Mouse (Mus musculus) kidney, postnatal 0 days (tissue): ENCODE results near the gene Hist1h4c. TPM values are rescaled to one million over a fixed set of nuclear protein-coding genes. Genes with fewer than 3 reads are reported as not detected.
"Not testable (repeated sequence)": the region's sequence is repeated elsewhere in the genome, so short reads cannot be mapped to it uniquely, and the experiment has no call there.

Experiments used
- ATAC-seq: fragments of 200-750 bp; cut with Nextera tagmentation; replicated peaks from 2 replicates; pipeline ENCODE4 v1.8.0; 2017; ENCODE audit warnings: low read depth, moderate number of reproducible peaks, moderate TSS enrichment, moderate library complexity; ENCODE audit not compliant: low FRiP score
- DNase-seq: peaks from one replicate; pipeline ENCODE4 v3.0.0-alpha.2; 2016; ENCODE audit warnings: low spot score
- H3K27ac ChIP-seq: fragments of 300-500 bp; sonication (generic); 2 replicates; pipeline ENCODE4 v1.5.1; 2014; ENCODE audit warnings: mild to moderate bottlenecking
- H3K27me3 ChIP-seq: fragments of 300-500 bp; sonication (generic); 2 replicates; pipeline ENCODE4 v1.6.1; 2014; ENCODE audit warnings: low read length, mixed read lengths; ENCODE audit not compliant: insufficient read depth
- H3K36me3 ChIP-seq: fragments of 300-500 bp; sonication (generic); 2 replicates; pipeline ENCODE4 v1.6.1; 2014; ENCODE audit warnings: low read length, mixed read lengths; ENCODE audit not compliant: insufficient read depth
- H3K4me1 ChIP-seq: fragments of 300-500 bp; sonication (generic); replicated peaks from 2 replicates; pipeline ENCODE4 v1.6.1; 2014; ENCODE audit warnings: antibody characterized with exemption, low read length, mixed read lengths; ENCODE audit not compliant: insufficient read depth
- H3K4me2 ChIP-seq: fragments of 300-500 bp; sonication (generic); 2 replicates; pipeline ENCODE4 v1.6.1; 2014; ENCODE audit warnings: mild to moderate bottlenecking, low read length, moderate library complexity, mixed read lengths
- H3K4me3 ChIP-seq: fragments of 300-500 bp; sonication (generic); replicated peaks from 2 replicates; pipeline ENCODE4 v1.5.1; 2014; ENCODE audit warnings: low read depth, low read length
- H3K9ac ChIP-seq: fragments of 300-500 bp; sonication (generic); 2 replicates; pipeline ENCODE4 v1.6.1; 2014; ENCODE audit warnings: low read depth, low read length
- H3K9me3 ChIP-seq: fragments of 300-500 bp; sonication (generic); replicated peaks from 2 replicates; pipeline ENCODE4 v1.6.1; 2016; ENCODE audit warnings: low read length, inconsistent platforms, mixed read lengths
- CTCF ChIP-seq: IDR thresholded peaks from 2 replicates; pipeline ENCODE4 v1.5.1; 2016; ENCODE audit warnings: antibody characterized with exemption, low read depth, mild to moderate bottlenecking, moderate library complexity
- WGBS: fragments of 180-500 bp; shearing (Covaris S2); extraction: QIAGEN DNeasy Blood & Tissue Kit; methylation state at CpG from one replicate; pipeline ENCODE4 v1.1.7; 2014; 5-methylcytosine and 5-hydroxymethylcytosine counted together
- polyA plus RNA-seq: library from polyadenylated mRNA; unstranded; fragments of >200 nt; fragmentation: Nextera tagmentation; extraction: Ambion mirVana; gene quantifications from 2 replicates; pipeline ENCODE4 v1.2.1, GENCODE M21; 2015

Hist1h4c gene
- polyA plus RNA-seq, 1 experiment from 2014 or later, result 7.4 TPM

DNA sequence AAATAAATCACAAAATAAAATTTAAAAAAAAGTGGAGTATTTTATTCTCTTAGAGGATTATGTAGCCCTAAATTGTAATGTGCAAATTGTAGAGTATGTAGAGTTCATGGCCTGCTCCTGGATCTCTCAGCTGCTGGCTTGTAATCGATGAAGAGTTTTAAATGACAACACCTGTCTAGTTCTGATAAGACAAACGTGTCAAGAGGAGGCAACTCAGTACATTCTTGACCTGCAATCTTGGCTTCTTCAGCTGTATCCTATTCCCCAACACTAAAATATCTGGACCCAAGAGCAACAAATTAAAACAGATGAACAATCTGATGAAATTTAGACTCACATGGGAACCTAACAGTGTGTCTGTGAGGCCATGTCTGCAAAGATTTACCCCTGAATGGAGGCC lies 8.8 kb downstream of the Hist1h4c start:
- no peaks in the 10 kb centered on the region for H3K36me3 ChIP-seq
- 77% methylated on average over 2 of the region's 2 CpGs for WGBS
- DNase-seq, result no peak

GRCm38 (mm10) chr13:23688956-23689355 lies 9.3 kb downstream of the Hist1h4c start:
- H3K36me3 ChIP-seq, result no peaks in the 10 kb centered on the region
- H3K27me3 ChIP-seq, result no peaks in the 10 kb centered on the region
- DNase-seq, result no peak
- 93% methylated on average over 2 of the region's 2 CpGs for WGBS
- no peak overlapping the region for H3K9ac ChIP-seq
- H3K27ac ChIP-seq, result no peak overlapping the region
- no peak for TF ChIP-seq CTCF
- no peak for ATAC-seq
- no peak overlapping the region for H3K4me3 ChIP-seq
- H3K4me2 ChIP-seq, result no peak overlapping the region
- H3K4me1 ChIP-seq, result no peaks in the 10 kb centered on the region
- no peaks in the 10 kb centered on the region for H3K9me3 ChIP-seq

More for the DNA sequence above, 8.8 kb downstream of the Hist1h4c start:
- no peaks in the 10 kb centered on the region for H3K9me3 ChIP-seq
- H3K4me2 ChIP-seq, result no peak overlapping the region
- no peaks in the 10 kb centered on the region for H3K27me3 ChIP-seq
- no peak for ATAC-seq
- H3K9ac ChIP-seq, result no peak overlapping the region
- TF ChIP-seq CTCF, result no peak
- H3K27ac ChIP-seq, result no peak overlapping the region
- no peak overlapping the region for H3K4me3 ChIP-seq
- no peaks in the 10 kb centered on the region for H3K4me1 ChIP-seq

DNA sequence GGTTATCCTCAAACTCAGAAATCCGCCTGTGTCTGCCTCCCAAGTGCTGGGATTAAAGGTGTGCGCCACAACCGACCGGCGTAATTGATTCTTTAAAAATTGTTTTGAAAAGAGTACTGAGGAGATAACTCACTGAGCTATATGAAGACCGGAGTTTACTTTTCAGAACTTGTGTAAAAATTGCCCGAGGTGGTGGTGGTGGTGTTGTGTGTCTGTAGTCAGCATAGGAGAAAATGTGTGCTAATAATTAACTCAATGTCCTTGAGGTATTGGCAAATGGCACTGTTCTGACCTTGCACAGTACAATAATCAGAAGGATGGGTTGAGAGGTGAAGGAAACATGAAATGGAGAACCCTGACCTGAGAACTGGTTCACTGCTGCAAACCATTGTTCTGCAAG lies 10.3 kb downstream of the Hist1h4c start:
- no peak for TF ChIP-seq CTCF
- no peak overlapping the region for H3K9ac ChIP-seq
- DNase-seq (no peak), ATAC-seq (no peak)
- H3K27me3 ChIP-seq, result no peaks in the 10 kb centered on the region
- no peaks in the 10 kb centered on the region for H3K9me3 ChIP-seq
- WGBS, result 82% methylated on average over 7 of the region's 7 CpGs
- H3K4me2 ChIP-seq, result no peak overlapping the region
- H3K36me3 ChIP-seq, result no peaks in the 10 kb centered on the region
- H3K27ac ChIP-seq, result no peak overlapping the region
- H3K4me1 ChIP-seq, result 0 out of 2 replicates have a peak, but pooled peaks cover 3% of the 10 kb centered on the region
- H3K4me3 ChIP-seq, result no peak overlapping the region

- Histone ChIP-seq H3K9me3 (no peaks in the 10 kb centered on the region), H3K36me3 (no peaks in the 10 kb centered on the region), H3K4me1 (0 out of 2 replicates have a peak, but pooled peaks cover 5% of the 10 kb centered on the region), H3K27me3 (no peaks in the 10 kb centered on the region), H3K4me2 (peak overlapping the region; percentile 13; the same call in 1 of the 2 replicates), H3K27ac (no peak overlapping the region), H3K9ac (no peak overlapping the region), H3K4me3 (no peak overlapping the region)
- TF ChIP-seq CTCF, result no peak
- 76% methylated on average over 4 of the region's 4 CpGs for WGBS
- ATAC-seq (no peak), DNase-seq (no peak)
Observed at GRCm38 (mm10) chr13:23687181-23687580, 11.1 kb downstream of the Hist1h4c start.

- Histone ChIP-seq H3K27me3 (no peaks in the 10 kb centered on the region), H3K4me3 (peak overlapping the region; percentile 39), H3K9ac (peak overlapping the region; percentile 82; the same call in 1 of the 2 replicates), H3K4me2 (peak overlapping the region; percentile 63), H3K36me3 (no peaks in the 10 kb centered on the region), H3K27ac (peak overlapping the region; percentile 98; the same call in 1 of the 2 replicates), H3K9me3 (no peaks in the 10 kb centered on the region), H3K4me1 (0 out of 2 replicates have a peak, but pooled peaks cover 5% of the 10 kb centered on the region)
- ATAC-seq (no peak), DNase-seq (peak; percentile 66)
- WGBS, result 14% methylated on average over 4 of the region's 4 CpGs
- no peak for TF ChIP-seq CTCF
Observed at GRCm38 (mm10) chr13:23685966-23686365, 12.3 kb downstream of the Hist1h4c start.

GRCm38 (mm10) chr13:23685121-23685861 lies 13.0 kb downstream of the Hist1h4c start:
- Histone ChIP-seq H3K4me1 (0 out of 2 replicates have a peak, but pooled peaks cover 5% of the 10 kb centered on the region), H3K27me3 (no peaks in the 10 kb centered on the region), H3K9ac (peak overlapping the region; percentile 82), H3K4me2 (peak overlapping the region; percentile 63), H3K36me3 (no peaks in the 10 kb centered on the region), H3K27ac (peak overlapping the region; percentile 98), H3K9me3 (no peaks in the 10 kb centered on the region), H3K4me3 (peak overlapping the region; percentile 39)
- no peak for TF ChIP-seq CTCF
- ATAC-seq (no peak), DNase-seq (peak; percentile 82)
- under 1% methylated on average over 15 of the region's 15 CpGs for WGBS

DNA sequence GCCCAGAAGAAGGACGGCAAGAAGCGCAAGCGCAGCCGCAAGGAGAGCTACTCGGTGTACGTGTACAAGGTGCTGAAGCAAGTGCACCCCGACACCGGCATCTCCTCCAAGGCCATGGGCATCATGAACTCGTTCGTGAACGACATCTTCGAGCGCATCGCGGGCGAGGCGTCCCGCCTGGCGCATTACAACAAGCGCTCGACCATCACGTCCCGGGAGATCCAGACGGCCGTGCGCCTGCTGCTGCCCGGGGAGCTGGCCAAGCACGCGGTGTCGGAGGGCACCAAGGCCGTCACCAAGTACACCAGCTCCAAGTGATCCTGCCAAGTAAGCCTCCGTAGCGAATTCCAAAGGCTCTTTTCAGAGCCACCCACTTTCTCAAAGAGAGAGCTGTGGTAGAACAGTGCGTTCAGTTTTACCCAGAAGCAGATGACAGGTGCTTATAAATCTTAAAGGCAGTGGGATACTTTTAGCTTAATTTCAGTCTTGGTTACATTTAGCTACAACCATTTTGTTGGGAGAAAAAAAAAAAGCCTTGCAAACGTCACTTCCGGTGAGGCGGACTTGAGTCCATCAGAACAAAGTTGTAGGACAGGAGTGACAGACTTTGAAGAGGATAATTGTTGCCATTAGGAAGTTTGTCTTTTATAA lies 13.8 kb downstream of the Hist1h4c start:
- 0% methylated on average over 11 of the region's 37 CpGs for WGBS
- ATAC-seq, result peak; percentile 19; the same call in 1 of the 2 replicates

More for the DNA sequence above, 13.8 kb downstream of the Hist1h4c start:
- not testable (repeated sequence) for H3K36me3 ChIP-seq, H3K9me3 ChIP-seq, H3K4me1 ChIP-seq, H3K27me3 ChIP-seq
- Histone ChIP-seq H3K27ac (peak overlapping the region; percentile 98), H3K4me2 (peak overlapping the region; percentile 63), H3K4me3 (peak overlapping the region; percentile 39), H3K9ac (peak overlapping the region; percentile 82)
- DNase-seq, result peak; percentile 93
